Mouse (Mus musculus) effector memory CD4-positive, alpha-beta T cell, adult 5 months (primary cell): Measurements from ENCODE around the gene Htr2c. TPM values are rescaled to one million over a fixed set of nuclear protein-coding genes. Genes with fewer than 3 reads are reported as not detected.

ENCODE experiments used
- polyA plus RNA-seq: library from polyadenylated mRNA; unstranded; fragments of 100-300 nt; shearing (Covaris generic); gene quantifications from one replicate; pipeline ENCODE4 v1.2.1, GENCODE M21; 2017

Gene Htr2c
- not detected for polyA plus RNA-seq

DNA sequence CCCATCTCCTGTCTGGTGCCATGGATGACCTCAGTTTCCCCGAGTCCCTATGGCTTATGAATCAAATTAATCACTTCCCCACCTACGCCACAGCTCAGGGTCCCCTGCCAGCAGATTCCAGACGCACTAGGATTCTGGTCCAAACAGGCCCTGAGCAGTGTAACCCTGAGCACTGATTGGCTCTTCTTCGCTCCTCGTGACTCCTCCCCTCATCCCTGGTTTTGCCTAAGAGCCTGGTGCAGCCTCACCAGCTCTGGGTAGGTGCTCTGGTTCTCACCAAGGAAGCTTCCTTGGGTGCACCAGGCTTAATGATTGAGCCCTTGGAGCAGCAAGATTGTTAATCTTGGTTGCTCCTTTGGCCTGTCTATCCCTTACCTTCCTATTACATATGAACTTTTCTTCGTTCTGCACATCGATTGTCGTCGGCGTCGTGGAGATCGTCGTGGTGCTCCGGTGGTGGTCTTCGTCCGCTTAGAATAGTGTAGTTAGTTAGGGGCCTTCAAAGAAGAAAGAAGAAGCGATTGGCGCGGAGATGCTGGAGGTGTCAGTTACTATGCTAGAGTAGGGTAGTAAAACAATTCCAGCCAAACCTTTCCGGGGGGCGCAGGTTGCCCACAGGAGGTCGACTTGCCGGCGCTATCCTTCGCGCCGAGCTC lies at the start of gene Htr2c:
Htr2c (plus strand) TSS at position 256 of the 656 bp plus-strand sequence.

